Comparison of ENCODE assay signal across 7 mouse cellular contexts in genomic region chr2:92608810-92609581, GRCm38 (mm10).
DNase-seq lines count a peak whose midpoint lies in the region.

No protein-coding gene starts in this region.

- DNase-seq in 3T3-L1 (ENCODE audit: low read depth, low spot score): peak; percentile 94
- DNase-seq in CD4-positive helper T cell, adult 2 months (ENCODE audit: low read depth, low spot score): peak; percentile 48
- DNase-seq in cerebellum, adult 8-10 months: peak; percentile 66
- DNase-seq in forelimb bud, embryonic 11.5 days (ENCODE audit: low read depth, low spot score): peak; percentile 73
- DNase-seq in layer of hippocampus, adult 11-12 months (ENCODE audit: low spot score): peak; percentile 88
- peak; percentile 57 for DNase-seq in lung, postnatal 25 days (ENCODE audit: low spot score)
- DNase-seq in right cerebral cortex, postnatal 36 days (ENCODE audit: low spot score in 2 of 2): peak; percentile 58 to 60

Comparison
In these comparisons a context has a peak if more than half of its experiments do, and no peak if none do; other contexts are left out.
1. Peak in every context shown above with its lines: DNase-seq.